Mouse (Mus musculus): ENCODE results near the gene Crisp2.
"Not testable (repeated sequence)": the region's sequence is repeated elsewhere in the genome, so short reads cannot be mapped to it uniquely, and the experiment has no call there.

Crisp2 gene

GRCm38 (mm10) chr17:40806953-40807572 lies at the start of gene Crisp2:
Gene Crisp2, minus strand, starts transcription at chr17:40807003.
- no peak for DNase-seq

GRCm38 (mm10) chr17:40855065-40855464 lies 48.3 kb upstream of the Crisp2 start:
- no peak for DNase-seq

GRCm38 (mm10) chr17:40837308-40837707 lies 30.5 kb upstream of the Crisp2 start:
- DNase-seq: peak; percentile 6

- no peak for DNase-seq
These were observed 25.1 kb upstream of the Crisp2 start for GRCm38 (mm10) chr17:40831870-40832269.

GRCm38 (mm10) chr17:40824549-40824948 lies 17.7 kb upstream of the Crisp2 start:
- DNase-seq: no peak

GRCm38 (mm10) chr17:40823817-40824216 lies 17.0 kb upstream of the Crisp2 start:
- DNase-seq: no peak

- no peak for DNase-seq
These were observed 14.7 kb upstream of the Crisp2 start for GRCm38 (mm10) chr17:40821477-40821876.

- no peak for DNase-seq
These were observed 10.6 kb upstream of the Crisp2 start for GRCm38 (mm10) chr17:40817340-40817943.

- no peak for DNase-seq
These were observed 5.5 kb upstream of the Crisp2 start for GRCm38 (mm10) chr17:40812259-40812658.

- DNase-seq: no peak
These were observed 4.8 kb upstream of the Crisp2 start for GRCm38 (mm10) chr17:40811560-40811959.

GRCm38 (mm10) chr17:40810934-40811333 lies 4.1 kb upstream of the Crisp2 start, which contains the start of gene Rhag:
Gene Rhag, plus strand, starts transcription at chr17:40811126.
- no peak for DNase-seq

GRCm38 (mm10) chr17:40808071-40808470 lies 1.3 kb upstream of the Crisp2 start:
- no peak for DNase-seq

GRCm38 (mm10) chr17:40806550-40806949 lies 253 bp downstream of the Crisp2 start:
- DNase-seq: no peak

GRCm38 (mm10) chr17:40802707-40803340 lies 4.0 kb downstream of the Crisp2 start:
- DNase-seq: no peak

- no peak for DNase-seq
These were observed 12.6 kb downstream of the Crisp2 start for GRCm38 (mm10) chr17:40793921-40794854.

GRCm38 (mm10) chr17:40789877-40790276 lies 16.9 kb downstream of the Crisp2 start:
- DNase-seq: no peak

- DNase-seq: no peak
These were observed 39.7 kb downstream of the Crisp2 start for GRCm38 (mm10) chr17:40767120-40767519.

- no peak for DNase-seq
These were observed 43.1 kb downstream of the Crisp2 start for GRCm38 (mm10) chr17:40763662-40764061.

GRCm38 (mm10) chr17:40731724-40732123 lies 75.1 kb downstream of the Crisp2 start:
- no peak for DNase-seq

- no peak for DNase-seq
These were observed 75.5 kb downstream of the Crisp2 start for GRCm38 (mm10) chr17:40731296-40731695.

- no peak for DNase-seq
These were observed 80.0 kb downstream of the Crisp2 start, which contains the start of gene Esp1 for GRCm38 (mm10) chr17:40726820-40727219. Gene Esp1, plus strand, starts transcription at chr17:40727120.

- DNase-seq: not testable (repeated sequence)
These were observed 89.7 kb downstream of the Crisp2 start for GRCm38 (mm10) chr17:40717055-40717454.

GRCm38 (mm10) chr17:40716273-40716672 lies 90.5 kb downstream of the Crisp2 start:
- DNase-seq: no peak

All from kidney, adult 11 months (tissue).